Mouse (Mus musculus) cerebellum, adult 2 months (tissue): Measurements from ENCODE around the gene Fgfr2. TPM values are rescaled to one million over a fixed set of nuclear protein-coding genes. Genes with fewer than 3 reads are reported as not detected.

ENCODE experiments used
- DNase-seq, 2 experiments: peaks; one replicate each; pipeline ENCODE4 v3.0.0; 2021
- H3K27ac ChIP-seq: fragments of 200-500 bp; 2 replicates; pipeline ENCODE4 v1.5.1; 2012; ENCODE audit warnings: low read length, control low read depth, inconsistent platforms; ENCODE audit not compliant: insufficient read depth
- H3K27me3 ChIP-seq: fragments of 200-500 bp; 2 replicates; pipeline ENCODE4 v1.6.1; 2012; ENCODE audit warnings: inconsistent platforms, mild to moderate bottlenecking, low read length, moderate library complexity; ENCODE audit not compliant: control insufficient read depth, insufficient read depth
- H3K4me1 ChIP-seq: fragments of 200-500 bp; 2 replicates; pipeline ENCODE4 v1.6.1; 2011; ENCODE audit warnings: low read length; ENCODE audit not compliant: control insufficient read depth, insufficient read depth
- H3K4me3 ChIP-seq: fragments of 200-500 bp; replicated peaks from 2 replicates; pipeline ENCODE3; 2011; ENCODE audit warnings: mild to moderate bottlenecking, low read depth, low read length, control low read depth; ENCODE audit not compliant: insufficient read depth
- CTCF ChIP-seq: fragments of 200-500 bp; IDR thresholded peaks from 2 replicates; pipeline ENCODE4 v1.5.1; 2011; ENCODE audit warnings: low read depth, mild to moderate bottlenecking, control low read depth, low read length, moderate library complexity, borderline replicate concordance; ENCODE audit not compliant: insufficient read depth
- POLR2A ChIP-seq: fragments of 200-500 bp; IDR thresholded peaks from 2 replicates; pipeline ENCODE4 v1.6.1; 2011; ENCODE audit warnings: low read length, control low read depth, borderline replicate concordance; ENCODE audit not compliant: insufficient read depth
- WGBS: fragments of 180-500 bp; shearing (Covaris S2); methylation state at CpG from one replicate; pipeline ENCODE4 v1.1.7; 2018; 5-methylcytosine and 5-hydroxymethylcytosine counted together
- polyA plus RNA-seq: library from polyadenylated mRNA; depleted of rRNA; stranded (reverse); fragments of >200 nt; gene quantifications from 2 replicates; pipeline ENCODE4 v1.2.3, GENCODE M21; 2012

The Fgfr2 gene
- polyA plus RNA-seq, 1 experiment, result 95.3 TPM

DNA sequence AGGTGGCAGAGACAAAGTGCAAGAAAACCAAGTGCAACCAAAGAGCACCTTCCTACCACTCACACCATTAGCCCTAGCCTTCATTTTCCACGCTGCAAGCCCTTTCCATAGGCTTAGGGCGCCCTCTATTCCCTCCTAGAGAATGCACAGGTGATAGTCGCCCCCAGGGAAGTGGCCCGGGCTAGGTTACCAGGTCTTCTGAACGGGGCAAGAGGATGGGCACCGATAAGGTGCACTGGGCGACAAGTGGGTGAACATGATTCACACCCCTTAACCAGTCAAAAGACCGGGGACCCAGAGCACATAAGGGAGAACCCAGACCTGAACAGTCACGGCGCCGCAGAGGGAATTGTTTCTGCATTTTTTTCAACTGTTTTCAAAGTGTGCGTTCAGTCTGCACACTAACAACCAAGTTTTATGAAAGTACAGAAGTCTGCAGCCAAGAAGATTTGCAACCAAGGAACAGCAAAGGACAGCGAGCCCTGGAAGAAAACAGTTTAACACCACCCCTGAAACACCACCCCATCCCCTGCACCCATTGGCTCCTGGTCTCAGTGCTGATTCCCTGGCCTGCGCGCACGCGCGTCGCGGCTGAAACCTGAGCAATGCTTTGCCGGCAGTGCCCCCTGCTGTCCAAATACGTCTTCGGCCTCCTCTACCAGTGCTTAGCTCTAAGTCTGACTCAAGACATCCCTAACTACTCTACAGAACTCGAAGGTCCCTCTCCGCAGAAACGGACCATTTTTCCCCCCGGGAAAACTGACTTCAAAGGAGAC lies 571.6 kb downstream of the Fgfr2 start:
- under 1% methylated on average over 27 of the region's 27 CpGs for WGBS
- H3K27ac ChIP-seq, result peak overlapping the region; percentile 16
- peak; percentile 96 for TF ChIP-seq CTCF
- TF ChIP-seq POLR2A, result peak; percentile 44; the same call in 1 of the 2 replicates
- peak; percentile 94 to 97 for DNase-seq
- 0 out of 2 replicates have a peak, but pooled peaks cover 2% of the 10 kb centered on the region for H3K4me1 ChIP-seq
- no peaks in the 10 kb centered on the region for H3K27me3 ChIP-seq
- peak overlapping the region; percentile 66 for H3K4me3 ChIP-seq

DNA sequence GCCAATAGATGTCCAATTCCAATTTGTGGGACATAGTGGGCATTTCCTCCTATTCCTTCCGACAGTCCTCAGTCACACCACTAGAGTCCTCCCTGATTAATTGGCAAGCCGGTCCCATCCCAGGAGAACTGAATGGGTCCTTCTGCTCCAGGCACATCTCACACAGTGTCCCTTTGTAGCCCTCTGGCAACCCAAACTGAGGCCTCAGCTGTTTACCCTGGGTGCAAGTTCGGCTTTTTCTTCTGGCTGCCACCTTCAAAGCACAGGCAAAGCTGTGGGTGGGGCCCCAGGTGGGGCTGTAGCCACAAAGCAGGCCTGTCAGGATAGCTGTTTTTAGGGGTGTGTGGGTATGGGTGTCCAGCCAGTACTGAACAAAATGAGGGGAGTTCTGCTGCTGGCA lies 576.0 kb downstream of the Fgfr2 start:
- 74% methylated on average over 3 of the region's 3 CpGs for WGBS
- no peak for TF ChIP-seq POLR2A
- TF ChIP-seq CTCF, result no peak
- Histone ChIP-seq H3K4me3 (no peak overlapping the region), H3K4me1 (peaks cover 8% of the 10 kb centered on the region; the same call in 1 of the 2 replicates), H3K27ac (no peak overlapping the region), H3K27me3 (no peaks in the 10 kb centered on the region)
- no peak for DNase-seq

DNA sequence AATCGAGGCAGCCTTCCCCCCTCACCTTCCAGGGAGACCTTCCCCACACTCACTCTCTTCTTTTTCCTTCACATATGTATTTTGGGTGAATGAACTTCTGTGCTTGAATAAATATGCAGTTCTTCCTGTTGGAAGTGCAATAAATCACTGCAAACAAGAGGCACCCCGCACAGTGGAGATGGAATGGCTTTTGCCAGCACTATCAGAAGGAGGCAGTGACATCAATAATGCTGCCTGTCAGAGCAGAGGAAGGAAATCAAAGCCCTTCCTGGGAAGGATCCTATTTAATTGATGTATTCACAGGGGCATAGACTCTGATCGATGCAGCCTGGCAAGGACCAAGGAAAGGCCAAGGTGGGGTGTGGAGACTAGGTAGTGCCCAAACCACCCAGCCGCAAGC lies 580.7 kb downstream of the Fgfr2 start:
- no peak for DNase-seq
- no peak for TF ChIP-seq POLR2A
- TF ChIP-seq CTCF, result no peak
- H3K4me1 ChIP-seq, result peaks cover 9% of the 10 kb centered on the region; the same call in 1 of the 2 replicates
- H3K27ac ChIP-seq, result no peak overlapping the region
- H3K27me3 ChIP-seq, result no peaks in the 10 kb centered on the region
- H3K4me3 ChIP-seq, result no peak overlapping the region
- 66% methylated on average over 4 of the region's 4 CpGs for WGBS

DNA sequence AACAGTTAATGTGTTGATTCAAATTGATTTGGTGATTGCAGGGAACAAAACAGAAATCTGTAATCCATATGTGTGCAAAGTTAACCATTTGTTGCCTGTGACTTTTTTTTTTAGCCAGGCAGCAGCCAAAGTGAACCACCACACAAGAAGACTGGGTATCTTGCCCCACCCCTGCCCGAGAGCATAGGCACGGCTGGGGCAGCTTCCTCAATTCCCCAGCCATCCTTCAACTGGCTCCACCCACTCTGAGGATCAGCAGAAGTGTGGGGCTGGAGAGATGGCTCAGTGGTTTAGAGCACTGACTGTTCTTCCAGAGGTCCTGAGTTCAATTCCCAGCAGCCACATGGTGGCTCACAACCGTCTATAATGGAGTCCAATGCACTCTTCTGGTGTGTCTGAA lies 581.6 kb downstream of the Fgfr2 start:
- Histone ChIP-seq H3K4me1 (peaks cover 9% of the 10 kb centered on the region; the same call in 1 of the 2 replicates), H3K27me3 (no peaks in the 10 kb centered on the region), H3K4me3 (no peak overlapping the region), H3K27ac (no peak overlapping the region)
- DNase-seq, result no peak
- TF ChIP-seq POLR2A, result no peak
- TF ChIP-seq CTCF, result no peak
- WGBS, result 83% methylated on average over 3 of the region's 3 CpGs

DNA sequence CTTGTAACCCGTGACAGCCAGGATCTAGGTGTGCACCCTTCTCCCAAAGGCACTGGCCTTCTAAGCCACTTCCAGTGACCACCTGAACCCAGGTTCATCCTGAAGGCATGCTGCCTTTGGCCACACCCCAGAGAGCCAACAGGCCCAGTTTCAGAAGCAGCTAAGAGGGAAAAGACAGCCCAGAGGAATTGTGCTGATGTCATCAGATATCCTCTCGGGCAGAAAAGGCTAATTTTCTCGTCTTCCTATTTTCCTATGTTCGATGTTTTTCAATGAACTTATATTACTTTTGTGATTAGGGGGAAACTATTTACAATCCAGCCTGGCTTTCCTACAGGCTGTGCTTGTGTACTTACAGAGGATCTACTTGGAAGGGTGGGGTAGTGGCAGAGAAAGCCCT lies 582.6 kb downstream of the Fgfr2 start:
- H3K4me1 ChIP-seq, result peaks cover 9% of the 10 kb centered on the region; the same call in 1 of the 2 replicates
- no peak overlapping the region for H3K27ac ChIP-seq
- no peak overlapping the region for H3K4me3 ChIP-seq
- no peaks in the 10 kb centered on the region for H3K27me3 ChIP-seq
- DNase-seq, result no peak
- no peak for TF ChIP-seq POLR2A
- no peak for TF ChIP-seq CTCF
- WGBS, result 94% methylated on average over 4 of the region's 4 CpGs

DNA sequence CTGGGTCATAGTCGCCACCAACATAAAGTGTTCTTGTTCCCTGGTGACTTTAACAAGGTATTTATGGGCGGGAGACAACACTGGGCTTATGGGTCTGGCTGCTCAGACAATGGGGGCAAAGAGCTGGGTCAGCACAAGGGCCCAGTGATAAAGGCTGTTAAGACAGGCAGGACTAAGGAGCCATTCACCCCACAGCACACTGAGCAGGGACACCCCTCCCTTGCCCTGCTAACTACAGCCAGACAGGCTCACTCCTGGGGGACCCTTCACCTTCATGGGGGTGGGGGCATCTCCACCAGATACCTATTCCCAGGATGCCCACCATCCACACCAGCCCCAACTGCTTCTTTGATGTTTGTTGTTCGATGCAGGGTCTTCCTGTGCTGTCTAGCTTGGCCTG lies 593.9 kb downstream of the Fgfr2 start:
- Histone ChIP-seq H3K4me1 (no peaks in the 10 kb centered on the region), H3K27me3 (no peaks in the 10 kb centered on the region), H3K27ac (no peak overlapping the region), H3K4me3 (no peak overlapping the region)
- DNase-seq, result no peak
- no peak for TF ChIP-seq POLR2A
- TF ChIP-seq CTCF, result no peak
- 88% methylated on average over 3 of the region's 3 CpGs for WGBS

DNA sequence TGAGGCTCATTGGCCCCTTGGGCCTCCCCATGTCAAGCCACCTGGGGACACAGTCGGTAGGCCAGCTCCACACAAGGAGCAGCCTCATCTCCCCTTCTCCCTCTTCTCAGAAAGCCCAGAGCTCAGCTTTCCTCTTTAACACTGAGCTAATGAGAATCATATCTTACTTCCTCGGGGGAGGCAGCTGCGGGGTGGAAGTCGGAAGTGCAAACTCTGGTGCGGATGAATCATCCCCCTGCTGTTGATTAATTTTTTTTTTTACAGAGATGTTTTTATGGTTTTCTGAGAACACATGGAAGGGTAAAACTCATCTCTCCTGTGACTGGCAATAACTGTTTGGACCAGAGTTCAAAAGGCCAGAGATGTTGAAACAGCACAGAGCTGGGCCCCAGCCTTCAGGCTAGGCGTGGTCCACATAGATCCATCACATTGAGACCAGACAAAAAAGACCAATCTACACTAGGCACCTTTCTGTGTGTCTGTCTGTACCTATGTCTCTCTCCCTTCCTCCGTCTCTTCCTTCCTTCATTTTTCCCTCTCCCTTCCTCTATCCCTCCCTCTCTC lies 609.6 kb downstream of the Fgfr2 start:
- Histone ChIP-seq H3K4me1 (no peaks in the 10 kb centered on the region), H3K4me3 (no peak overlapping the region), H3K27ac (no peak overlapping the region), H3K27me3 (no peaks in the 10 kb centered on the region)
- no peak for DNase-seq
- WGBS, result 91% methylated on average over 7 of the region's 7 CpGs
- TF ChIP-seq POLR2A, result no peak
- no peak for TF ChIP-seq CTCF

DNA sequence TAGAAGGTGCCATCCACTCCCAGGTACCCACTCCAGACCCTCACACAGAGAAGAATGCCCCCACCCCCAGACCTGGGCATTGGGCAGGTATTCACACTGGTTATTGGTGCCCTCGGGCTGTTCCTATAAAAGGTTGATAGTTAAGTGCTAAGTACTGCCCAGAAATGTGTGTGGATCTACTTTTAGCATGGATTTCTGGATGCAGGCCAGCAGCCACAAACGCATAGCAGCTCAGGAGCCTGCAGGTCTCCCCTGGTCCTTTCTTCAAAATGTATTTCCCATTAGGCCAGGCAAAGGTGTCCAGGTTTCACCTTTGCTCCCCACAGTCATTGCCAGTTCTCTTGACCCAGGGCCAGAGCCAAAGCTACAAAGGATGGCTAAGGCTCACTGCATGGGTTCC lies 614.0 kb downstream of the Fgfr2 start:
- Histone ChIP-seq H3K4me1 (no peaks in the 10 kb centered on the region), H3K27me3 (no peaks in the 10 kb centered on the region), H3K4me3 (no peak overlapping the region), H3K27ac (no peak overlapping the region)
- no peak for TF ChIP-seq POLR2A
- no peak for TF ChIP-seq CTCF
- 49% methylated on average over 2 of the region's 2 CpGs for WGBS
- DNase-seq, result no peak
